Mouse (Mus musculus): ENCODE measurements around the gene Cldn34c2. TPM values are rescaled to one million over a fixed set of nuclear protein-coding genes. Genes with fewer than 3 reads are reported as not detected.
"Not testable (repeated sequence)": the region's sequence is repeated elsewhere in the genome, so short reads cannot be mapped to it uniquely, and the experiment has no call there.

Gene Cldn34c2
- not detected for polyA plus RNA-seq (2021)

DNA sequence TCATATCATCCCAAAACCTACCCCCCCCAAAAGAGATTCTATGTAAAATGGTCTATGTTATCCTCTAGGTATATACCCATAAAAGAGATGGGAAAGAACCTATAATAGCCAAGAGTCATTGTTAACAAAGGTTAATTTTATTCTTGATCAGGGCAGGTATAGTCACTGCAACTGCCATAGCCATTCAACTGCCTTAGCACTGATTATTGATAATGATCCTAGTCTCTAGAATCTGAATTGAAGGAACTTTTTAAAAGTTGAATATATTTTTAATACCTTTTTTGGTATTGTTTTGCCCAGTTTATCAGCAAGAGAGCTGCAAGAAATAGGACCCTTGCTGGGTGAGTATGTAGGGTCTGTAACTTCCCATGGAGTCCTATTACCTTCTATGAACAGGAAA, at the start of gene Cldn34c2:
Gene Cldn34c2 (plus strand): TSS at position 301 of the 400 bp plus-strand sequence.
- DNase-seq (ENCODE audit: low read depth, low spot score); ATAC-seq; H3K27me3 ChIP-seq; CTCF ChIA-PET; in situ Hi-C loops (cut with MboI; ENCODE audit: low pct_unique_long_range_greater_than_20kb); POLR2A ChIA-PET: not testable (repeated sequence)

DNA sequence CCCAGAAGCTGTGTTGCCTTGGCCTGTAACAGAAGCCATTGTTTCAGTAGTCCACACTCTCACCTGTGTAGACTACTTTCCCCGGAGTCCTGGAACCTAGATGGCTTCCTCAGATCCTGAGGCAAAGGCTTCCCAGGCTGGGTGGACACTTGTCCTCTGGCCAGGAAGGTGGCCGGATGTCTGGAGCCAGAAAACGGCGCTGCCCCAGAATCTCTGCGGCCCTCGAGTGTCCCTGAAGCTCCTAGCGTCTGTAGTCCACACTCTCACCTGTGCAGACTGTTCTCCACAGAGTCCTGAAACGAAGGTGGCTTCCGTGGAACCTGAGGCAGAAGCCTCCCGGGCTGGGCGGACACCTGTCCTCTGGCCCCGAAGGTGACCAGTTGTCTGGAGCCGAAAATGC, 30.1 kb upstream of the Cldn34c2 start:
- ATAC-seq; DNase-seq (ENCODE audit: low read depth, low spot score); H3K27me3 ChIP-seq; CTCF ChIA-PET; POLR2A ChIA-PET; in situ Hi-C loops (cut with MboI; ENCODE audit: low pct_unique_long_range_greater_than_20kb): not testable (repeated sequence)

GRCm38 (mm10) chrX:123612158-123612828, 30.8 kb downstream of the Cldn34c2 start:
- CTCF ChIA-PET; in situ Hi-C loops (cut with MboI; ENCODE audit: low pct_unique_long_range_greater_than_20kb); DNase-seq (ENCODE audit: low read depth, low spot score); H3K27me3 ChIP-seq; POLR2A ChIA-PET: not testable (repeated sequence)
- peak; percentile 67 for ATAC-seq

Other genes with a start within 250 kb of the Cldn34c2 start
- gene Gm17467, start 123.1 kb downstream of the Cldn34c2 start, polyA plus RNA-seq (2021) = not detected
- gene Cldn34c3, start 212.0 kb downstream of the Cldn34c2 start, polyA plus RNA-seq (2021) = not detected